Mouse (Mus musculus): ENCODE measurements around the gene Lmod1.

Gene Lmod1

GRCm38 (mm10) chr1:135412130-135412529 lies 87.5 kb downstream of the Lmod1 start:
- DNase-seq (ENCODE audit: low spot score in 2 of 2): no peak

DNA sequence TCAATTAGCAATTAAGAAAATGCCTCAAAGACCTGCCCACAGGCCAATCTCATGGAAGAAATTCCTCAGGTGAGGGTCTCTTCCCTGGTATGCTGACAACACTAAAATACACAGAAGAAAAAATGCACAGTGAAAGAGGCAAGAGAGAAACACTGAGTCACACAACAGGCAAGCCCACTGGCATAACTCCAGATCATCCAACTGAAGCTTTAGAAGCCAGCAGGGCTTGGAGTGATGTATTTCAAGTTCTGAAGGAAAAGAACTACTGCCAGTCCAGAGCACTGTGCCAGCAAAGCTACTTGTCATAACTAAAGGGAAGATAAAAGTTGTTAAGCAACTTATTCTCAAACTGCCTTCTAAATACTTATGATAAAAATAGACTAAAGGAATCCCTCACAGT lies 89.4 kb downstream of the Lmod1 start:
- no peak for DNase-seq (ENCODE audit: low spot score in 2 of 2)

Measured in spleen, postnatal 4 days (tissue).